Mouse (Mus musculus) liver, postnatal 0 days (tissue): ENCODE measurements around the gene Ciz1.

Source experiments
- CTCF ChIP-seq: sonication (generic); IDR thresholded peaks from 2 replicates; pipeline ENCODE4 v1.5.1; 2016; ENCODE audit warnings: antibody characterized with exemption, low read depth
- EP300 ChIP-seq: IDR thresholded peaks from 2 replicates; pipeline ENCODE4 v1.6.1; 2016; ENCODE audit warnings: antibody characterized with exemption, low read depth, mild to moderate bottlenecking

GRCm38 (mm10) chr2:32340836-32341633 lies 11.1 kb upstream of the Ciz1 start:
- TF ChIP-seq CTCF (no peak), EP300 (no peak)
